Mouse (Mus musculus) stomach, embryonic 15.5 days (tissue): ENCODE data around the gene Atp8a1. TPM values are rescaled to one million over a fixed set of nuclear protein-coding genes. Genes with fewer than 3 reads are reported as not detected.

Experiments used
- ATAC-seq: fragments of 200-750 bp; cut with Nextera tagmentation; 2 replicates; pipeline ENCODE4 v1.8.0; 2017; ENCODE audit warnings: low read depth, moderate number of reproducible peaks, moderate TSS enrichment; ENCODE audit not compliant: insufficient read depth, low FRiP score
- H3K27ac ChIP-seq: fragments of 300-500 bp; sonication (generic); 2 replicates; pipeline ENCODE4 v1.5.1; 2015; ENCODE audit warnings: mild to moderate bottlenecking, inconsistent platforms
- H3K27me3 ChIP-seq: fragments of 300-500 bp; sonication (generic); replicated peaks from 2 replicates; pipeline ENCODE4 v1.6.1; 2015; ENCODE audit warnings: inconsistent platforms
- H3K36me3 ChIP-seq: fragments of 300-500 bp; sonication (generic); 2 replicates; pipeline ENCODE4 v1.6.1; 2015; ENCODE audit warnings: inconsistent platforms
- H3K4me1 ChIP-seq: fragments of 300-500 bp; sonication (generic); 2 replicates; pipeline ENCODE4 v1.6.1; 2015; ENCODE audit warnings: inconsistent platforms
- H3K4me2 ChIP-seq: fragments of 300-500 bp; sonication (generic); 2 replicates; pipeline ENCODE4 v1.6.1; 2015; ENCODE audit warnings: mild to moderate bottlenecking, inconsistent platforms
- H3K4me3 ChIP-seq: fragments of 300-500 bp; sonication (generic); replicated peaks from 2 replicates; pipeline ENCODE4 v1.5.1; 2015; ENCODE audit warnings: inconsistent platforms
- H3K9ac ChIP-seq: fragments of 300-500 bp; sonication (generic); 2 replicates; pipeline ENCODE4 v1.6.1; 2015; ENCODE audit warnings: inconsistent platforms
- H3K9me3 ChIP-seq: fragments of 300-500 bp; sonication (generic); 2 replicates; pipeline ENCODE4 v1.6.1; 2016; ENCODE audit warnings: inconsistent platforms
- WGBS: fragments of 180-500 bp; shearing (Covaris S2); methylation state at CpG from one replicate; pipeline ENCODE4 v1.1.7; 2015; 5-methylcytosine and 5-hydroxymethylcytosine counted together
- polyA plus RNA-seq: library from polyadenylated mRNA; unstranded; fragments of >200 nt; fragmentation: Nextera tagmentation; extraction: Ambion mirVana; gene quantifications from 2 replicates; pipeline ENCODE4 v1.2.1, GENCODE M21; 2015

Gene Atp8a1
- 11.6 and 13.5 TPM in 2 replicates for polyA plus RNA-seq

DNA sequence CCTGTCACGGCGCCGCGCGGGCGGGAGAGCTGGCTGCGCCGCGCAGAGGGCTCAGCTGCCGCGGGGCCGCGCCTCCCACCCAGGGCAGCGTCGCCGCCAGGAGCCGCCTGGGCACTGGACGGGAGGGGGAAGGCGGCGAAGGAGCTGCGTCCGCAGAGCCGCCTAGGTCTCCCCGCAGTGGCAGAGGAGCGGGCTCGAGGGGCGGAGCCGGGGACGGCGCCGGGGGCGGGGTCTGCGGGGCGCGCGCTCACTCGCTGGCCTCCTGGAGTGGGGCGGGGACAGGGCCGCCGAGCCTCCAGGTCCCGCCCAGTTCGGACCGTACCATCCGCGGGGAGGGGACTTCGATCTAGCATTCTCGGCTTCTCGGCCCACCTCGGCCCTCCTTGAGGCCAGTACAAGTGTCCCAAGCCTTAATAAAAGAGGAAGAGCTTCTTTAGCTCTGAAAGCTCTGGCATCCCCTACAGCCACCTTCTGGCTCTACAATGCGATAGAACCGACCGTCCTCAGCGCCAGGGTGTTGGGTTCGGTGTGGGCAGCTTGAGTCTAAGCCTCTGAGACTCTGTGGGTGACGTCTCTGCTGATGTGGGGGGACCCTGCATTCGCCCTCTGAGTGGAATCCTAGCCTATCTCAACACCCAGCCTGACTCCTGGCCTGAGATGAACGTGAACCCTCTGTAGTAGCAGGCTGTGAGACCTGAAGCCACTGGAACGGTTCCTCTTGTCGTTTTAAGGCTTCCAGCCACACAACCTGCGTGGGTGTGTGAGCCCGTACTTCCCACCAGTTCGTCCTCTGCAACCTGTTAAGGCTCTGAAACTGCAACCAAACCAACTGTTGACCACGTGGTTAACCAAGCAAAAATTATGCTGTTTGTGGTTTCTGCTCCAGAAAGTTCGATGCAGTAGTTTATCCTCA, at the start of gene Atp8a1:
Gene Atp8a1 (minus strand): TSS at position 182 of the 913 bp plus-strand sequence.
- Histone ChIP-seq H3K4me1 (peaks cover 5% of the 10 kb centered on the region; the same call in 1 of the 2 replicates), H3K27ac (peak within 1 kb of the TSS; percentile 81), H3K4me3 (peak within 1 kb of the TSS; percentile 64), H3K9me3 (no peaks in the 10 kb centered on the region), H3K27me3 (no peaks in the 10 kb centered on the region), H3K36me3 (no peaks in the 10 kb centered on the region), H3K4me2 (peak within 1 kb of the TSS; percentile 96), H3K9ac (peak within 1 kb of the TSS; percentile 33)
- WGBS: under 1% methylated on average over 55 of the region's 64 CpGs
- peak; percentile 97 for ATAC-seq

DNA sequence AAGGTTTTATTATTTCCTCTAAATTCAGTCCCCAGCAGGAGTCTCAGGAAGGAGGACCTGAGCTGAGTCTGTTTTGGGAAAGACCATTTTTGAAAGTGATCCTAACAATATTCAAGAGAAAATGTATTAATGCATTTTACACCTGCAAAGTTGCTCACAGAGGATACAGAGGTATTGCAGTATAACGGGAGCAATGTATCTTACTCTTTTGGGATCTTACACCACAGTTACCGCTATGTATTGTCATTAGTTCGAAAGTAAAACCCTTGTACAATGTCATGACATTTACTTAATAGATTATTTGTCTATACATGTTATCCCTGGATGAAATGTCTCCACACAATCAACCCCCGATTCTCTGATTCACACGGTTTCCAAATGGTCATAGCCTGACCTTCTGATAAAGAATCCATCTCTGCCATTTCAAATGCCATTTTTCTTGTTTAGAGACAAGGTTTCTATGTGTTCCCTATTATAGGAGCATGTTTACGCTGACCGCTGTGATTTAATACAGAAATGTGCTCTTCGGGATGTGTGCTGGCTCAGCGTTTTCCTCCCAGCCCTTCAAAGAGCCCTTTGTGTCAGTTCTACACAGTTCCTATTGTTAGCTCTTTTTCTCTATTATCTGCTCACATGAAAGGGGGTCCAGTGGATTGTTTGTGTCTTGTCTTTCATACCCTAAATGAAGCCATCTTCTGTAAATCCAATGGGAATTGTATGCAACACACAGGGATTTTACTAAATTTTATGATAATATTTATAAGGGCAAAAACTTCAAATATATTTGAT, 37.4 kb upstream of the Atp8a1 start:
- H3K4me2 ChIP-seq: no peak overlapping the region
- no peak for ATAC-seq
- H3K4me3 ChIP-seq: no peak overlapping the region
- H3K36me3 ChIP-seq: no peaks in the 10 kb centered on the region
- no peaks in the 10 kb centered on the region for H3K27me3 ChIP-seq
- H3K9ac ChIP-seq: no peak overlapping the region
- H3K4me1 ChIP-seq: no peaks in the 10 kb centered on the region
- WGBS: 68% methylated on average over 9 of the region's 9 CpGs
- no peaks in the 10 kb centered on the region for H3K9me3 ChIP-seq
- H3K27ac ChIP-seq: no peak overlapping the region

GRCm38 (mm10) chr5:67883564-67884171, 36.4 kb upstream of the Atp8a1 start:
- no peaks in the 10 kb centered on the region for H3K27me3 ChIP-seq
- no peaks in the 10 kb centered on the region for H3K4me1 ChIP-seq
- no peak overlapping the region for H3K4me2 ChIP-seq
- no peak overlapping the region for H3K9ac ChIP-seq
- no peak for ATAC-seq
- H3K9me3 ChIP-seq: no peaks in the 10 kb centered on the region
- H3K36me3 ChIP-seq: no peaks in the 10 kb centered on the region
- H3K4me3 ChIP-seq: no peak overlapping the region
- no peak overlapping the region for H3K27ac ChIP-seq
- WGBS: 43% methylated on average over 1 of the region's 1 CpGs

- no peaks in the 10 kb centered on the region for H3K36me3 ChIP-seq
- no peaks in the 10 kb centered on the region for H3K9me3 ChIP-seq
- WGBS: 38% methylated on average over 3 of the region's 3 CpGs
- H3K4me3 ChIP-seq: no peak overlapping the region
- no peak for ATAC-seq
- H3K9ac ChIP-seq: no peak overlapping the region
- no peaks in the 10 kb centered on the region for H3K27me3 ChIP-seq
- no peak overlapping the region for H3K27ac ChIP-seq
- H3K4me1 ChIP-seq: no peaks in the 10 kb centered on the region
- no peak overlapping the region for H3K4me2 ChIP-seq
Observed at GRCm38 (mm10) chr5:67871414-67871813, 24.2 kb upstream of the Atp8a1 start.

DNA sequence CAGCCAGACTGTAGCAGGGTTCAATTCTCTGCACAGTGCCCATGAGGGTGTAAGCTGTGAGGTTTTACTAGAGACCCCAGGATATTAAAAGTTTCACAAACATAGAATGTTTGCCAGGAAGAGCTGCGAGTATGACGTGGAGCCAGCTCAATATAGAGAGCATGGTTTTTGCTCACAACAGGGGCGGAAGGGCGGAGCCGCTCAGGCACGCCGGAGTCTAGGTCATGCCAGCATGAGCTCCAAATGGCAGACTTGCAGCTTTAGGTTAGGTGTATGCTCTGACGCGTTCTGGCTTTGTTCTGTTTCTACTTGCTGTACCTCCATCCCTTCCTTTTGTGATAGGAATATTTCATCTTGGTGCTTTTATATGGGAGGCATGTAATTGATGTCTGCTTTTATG, 19.0 kb upstream of the Atp8a1 start:
- 72% methylated on average over 9 of the region's 9 CpGs for WGBS
- H3K4me2 ChIP-seq: no peak overlapping the region
- no peaks in the 10 kb centered on the region for H3K36me3 ChIP-seq
- no peak for ATAC-seq
- no peak overlapping the region for H3K4me3 ChIP-seq
- no peaks in the 10 kb centered on the region for H3K4me1 ChIP-seq
- no peaks in the 10 kb centered on the region for H3K9me3 ChIP-seq
- H3K9ac ChIP-seq: no peak overlapping the region
- no peaks in the 10 kb centered on the region for H3K27me3 ChIP-seq
- H3K27ac ChIP-seq: no peak overlapping the region

DNA sequence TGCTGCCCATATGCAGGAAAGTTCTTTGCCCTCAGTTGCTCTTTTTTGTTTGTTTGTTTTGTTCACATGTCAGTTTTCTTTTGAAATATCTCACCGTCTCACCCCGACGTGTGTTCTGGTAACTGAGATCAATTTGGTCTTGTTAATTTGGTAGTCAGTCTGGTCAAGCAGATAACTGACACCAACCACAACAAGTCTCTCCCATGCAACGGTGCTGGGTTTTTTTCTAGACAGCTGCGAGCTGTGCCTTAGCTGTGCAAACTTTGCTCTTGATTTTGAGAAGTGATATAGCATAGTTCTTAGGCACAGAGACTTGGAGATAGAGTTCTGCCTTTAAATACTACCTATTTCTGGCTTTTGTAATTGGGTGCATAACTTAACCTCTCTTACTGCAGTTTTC, 18.4 kb upstream of the Atp8a1 start:
- Histone ChIP-seq H3K4me1 (no peaks in the 10 kb centered on the region), H3K4me3 (no peak overlapping the region), H3K9me3 (no peaks in the 10 kb centered on the region), H3K27me3 (no peaks in the 10 kb centered on the region), H3K27ac (no peak overlapping the region), H3K9ac (no peak overlapping the region), H3K36me3 (no peaks in the 10 kb centered on the region), H3K4me2 (no peak overlapping the region)
- ATAC-seq: no peak
- 57% methylated on average over 5 of the region's 5 CpGs for WGBS

- Histone ChIP-seq H3K27ac (no peak overlapping the region), H3K9ac (no peak overlapping the region), H3K4me3 (no peak overlapping the region), H3K9me3 (no peaks in the 10 kb centered on the region), H3K4me2 (peak overlapping the region; percentile 19; the same call in 1 of the 2 replicates), H3K27me3 (no peaks in the 10 kb centered on the region), H3K36me3 (no peaks in the 10 kb centered on the region), H3K4me1 (no peaks in the 10 kb centered on the region)
- no peak for ATAC-seq
- WGBS: 74% methylated on average over 2 of the region's 2 CpGs
Observed at GRCm38 (mm10) chr5:67864508-67865060, 17.4 kb upstream of the Atp8a1 start.

- Histone ChIP-seq H3K9me3 (no peaks in the 10 kb centered on the region), H3K27ac (no peak overlapping the region), H3K4me2 (peak overlapping the region; percentile 19; the same call in 1 of the 2 replicates), H3K4me1 (no peaks in the 10 kb centered on the region), H3K27me3 (no peaks in the 10 kb centered on the region), H3K36me3 (no peaks in the 10 kb centered on the region), H3K4me3 (no peak overlapping the region), H3K9ac (no peak overlapping the region)
- no peak for ATAC-seq
- WGBS: 43% methylated on average over 10 of the region's 10 CpGs
Observed at GRCm38 (mm10) chr5:67863950-67864391, 16.7 kb upstream of the Atp8a1 start.

- Histone ChIP-seq H3K4me1 (no peaks in the 10 kb centered on the region), H3K4me3 (no peak overlapping the region), H3K4me2 (no peak overlapping the region), H3K27ac (no peak overlapping the region), H3K27me3 (no peaks in the 10 kb centered on the region), H3K9me3 (no peaks in the 10 kb centered on the region), H3K36me3 (no peaks in the 10 kb centered on the region), H3K9ac (no peak overlapping the region)
- no peak for ATAC-seq
- 73% methylated on average over 6 of the region's 6 CpGs for WGBS
Observed at GRCm38 (mm10) chr5:67854963-67855606, 7.9 kb upstream of the Atp8a1 start.

GRCm38 (mm10) chr5:67852860-67853259, 5.6 kb upstream of the Atp8a1 start:
- H3K4me1 ChIP-seq: no peaks in the 10 kb centered on the region
- WGBS: 69% methylated on average over 2 of the region's 2 CpGs
- H3K27ac ChIP-seq: no peak overlapping the region
- H3K4me2 ChIP-seq: no peak overlapping the region
- H3K27me3 ChIP-seq: no peaks in the 10 kb centered on the region
- no peaks in the 10 kb centered on the region for H3K36me3 ChIP-seq
- no peaks in the 10 kb centered on the region for H3K9me3 ChIP-seq
- no peak for ATAC-seq
- no peak overlapping the region for H3K4me3 ChIP-seq
- no peak overlapping the region for H3K9ac ChIP-seq

GRCm38 (mm10) chr5:67849411-67849810, 2.2 kb upstream of the Atp8a1 start:
- no peak overlapping the region for H3K4me3 ChIP-seq
- ATAC-seq: no peak
- H3K36me3 ChIP-seq: no peaks in the 10 kb centered on the region
- 73% methylated on average over 4 of the region's 4 CpGs for WGBS
- H3K27me3 ChIP-seq: no peaks in the 10 kb centered on the region
- peaks cover 5% of the 10 kb centered on the region; the same call in 1 of the 2 replicates for H3K4me1 ChIP-seq
- no peak overlapping the region for H3K27ac ChIP-seq
- H3K9ac ChIP-seq: no peak overlapping the region
- H3K4me2 ChIP-seq: no peak overlapping the region
- no peaks in the 10 kb centered on the region for H3K9me3 ChIP-seq
